Mouse (Mus musculus) heart, adult 9 months (tissue): ENCODE measurements at regions not wholly inside any gene's neighbourhood (a gene's known extent, or its start where the extent isn't known, plus 50 kb on each side); places are given as distances from the start of the nearest gene placed in this dataset.

Experiments
- DNase-seq, 2 experiments: peaks; one replicate each; pipeline ENCODE4 v3.0.0; 2022; ENCODE audit warnings: low spot score in 2 of 2

- DNase-seq = no peak
These were observed 832.8 kb downstream of the Ryr2 start for GRCm38 (mm10) chr13:11273896-11274295.

GRCm38 (mm10) chr13:11268673-11269340 lies 837.9 kb downstream of the Ryr2 start:
- peak; percentile 20 to 40 for DNase-seq

DNA sequence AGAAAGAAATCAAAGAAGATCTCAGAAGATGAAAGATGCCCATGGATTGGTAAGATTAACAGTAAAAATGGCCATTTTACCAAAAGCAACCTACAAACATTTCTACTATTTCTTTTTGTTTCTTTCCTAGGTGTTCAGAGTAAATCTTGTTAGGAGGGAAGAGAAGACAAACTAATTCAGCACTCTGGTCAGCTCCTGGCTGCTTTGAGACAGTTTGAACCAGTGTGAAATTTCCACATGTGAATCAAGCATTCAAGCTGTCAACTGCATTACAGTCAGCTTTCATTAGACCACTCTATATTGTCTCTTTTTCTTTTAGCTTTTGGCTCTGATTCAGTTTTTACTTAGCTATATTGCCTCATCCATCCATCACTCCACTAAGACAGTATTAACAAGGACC lies 859.2 kb downstream of the Ryr2 start:
- DNase-seq = no peak

GRCm38 (mm10) chr13:11216671-11217330 lies 856.2 kb upstream of the Chrm3 start:
- no peak for DNase-seq

GRCm38 (mm10) chr13:11210109-11210508 lies 849.5 kb upstream of the Chrm3 start:
- no peak for DNase-seq

- no peak for DNase-seq
These were observed 844.7 kb upstream of the Chrm3 start for GRCm38 (mm10) chr13:11205216-11205786.

DNA sequence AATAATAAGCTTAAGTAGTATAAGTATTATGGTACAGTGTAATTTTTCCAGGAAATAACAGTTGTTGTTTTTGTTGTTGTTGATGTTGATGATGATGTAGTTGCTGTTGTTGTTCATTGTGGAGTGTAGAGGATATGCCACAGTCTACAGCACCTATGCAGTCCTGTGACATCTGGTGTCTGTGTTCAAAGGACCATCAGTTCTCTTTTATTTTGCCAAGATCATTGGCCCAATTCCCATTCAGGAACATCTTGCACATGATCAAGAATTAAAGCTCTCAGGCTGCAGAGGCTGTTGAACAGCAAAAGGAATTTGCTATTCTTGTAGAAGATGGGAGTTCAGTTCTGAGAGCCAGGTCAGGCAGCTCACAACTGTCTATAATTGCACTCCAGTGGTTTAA lies 841.3 kb upstream of the Chrm3 start:
- no peak for DNase-seq

DNA sequence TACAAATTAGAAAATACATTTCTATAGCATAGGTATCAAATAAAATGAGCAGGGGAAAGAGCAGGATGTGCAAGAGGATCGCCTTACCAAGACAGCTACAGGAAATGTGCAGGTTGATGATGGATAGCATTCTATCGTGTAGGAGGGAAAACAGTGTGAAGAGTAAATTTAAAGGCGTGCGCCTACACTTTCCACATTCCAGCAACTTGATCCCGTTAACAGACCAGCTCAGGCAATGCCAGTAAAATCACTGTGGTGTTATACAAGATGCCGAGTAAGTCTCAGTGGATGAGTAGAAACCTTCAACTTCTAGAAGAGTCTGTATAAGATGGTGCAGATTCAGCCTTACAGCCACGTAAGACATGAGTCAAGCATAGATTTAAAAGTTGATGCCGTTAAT lies 831.8 kb upstream of the Chrm3 start:
- DNase-seq = no peak

- no peak for DNase-seq
These were observed 820.5 kb upstream of the Chrm3 start for GRCm38 (mm10) chr13:11181191-11181590.

- DNase-seq = no peak
These were observed 819.7 kb upstream of the Chrm3 start for GRCm38 (mm10) chr13:11180356-11180755.

DNA sequence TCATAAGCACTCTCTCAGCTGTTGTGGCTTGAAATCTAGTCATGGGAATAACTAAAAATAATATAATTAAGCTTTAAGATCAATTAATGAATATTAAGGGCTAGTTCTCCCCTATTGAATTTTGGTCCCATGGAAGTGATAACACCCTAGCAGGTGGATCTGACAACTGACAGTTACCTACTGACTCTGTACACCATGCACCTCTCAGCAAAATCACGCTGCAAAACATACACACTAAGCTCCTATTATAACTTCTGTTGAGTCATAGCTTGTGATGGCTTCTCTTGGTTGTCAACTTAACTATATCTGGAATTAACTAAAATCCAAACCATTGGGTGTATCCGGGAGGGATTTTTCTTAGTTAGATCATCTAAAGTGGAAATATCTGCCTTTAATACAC lies 817.9 kb upstream of the Chrm3 start:
- DNase-seq = no peak

DNA sequence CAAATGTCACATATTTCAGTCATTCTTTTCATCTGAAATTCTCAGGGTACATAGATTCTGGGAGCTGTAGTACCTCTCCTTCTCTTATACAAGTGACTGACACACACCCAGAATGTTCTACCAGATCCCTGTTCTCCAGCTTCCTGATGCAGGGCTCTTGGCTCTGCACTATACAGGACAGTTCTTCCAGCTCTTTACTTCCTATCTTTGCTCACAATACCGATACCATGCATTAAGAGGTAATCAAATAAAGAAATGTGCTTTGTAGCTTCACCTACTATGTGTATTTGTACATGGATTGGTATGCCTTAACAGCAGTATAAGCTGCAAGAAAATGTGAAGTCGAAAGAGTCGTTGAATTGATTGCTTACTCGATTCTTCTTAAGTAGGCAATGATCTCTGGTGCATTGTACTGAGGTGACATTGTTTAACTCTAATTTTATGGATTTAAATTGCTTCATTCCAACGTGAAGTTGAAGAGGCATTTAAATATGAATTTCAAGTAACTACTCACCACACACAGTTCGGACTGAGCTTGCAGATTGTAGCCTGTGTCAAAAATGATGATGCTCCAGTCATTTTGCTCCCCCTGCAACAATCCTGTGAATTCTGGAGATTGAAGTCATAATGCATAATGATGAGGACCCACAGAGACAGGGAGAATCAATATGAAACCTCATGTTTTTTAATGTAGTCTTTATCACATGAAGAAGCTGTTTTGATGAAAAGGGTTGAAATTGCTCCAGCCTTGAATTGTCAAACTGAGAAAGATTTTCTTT lies 817.2 kb upstream of the Chrm3 start:
- DNase-seq = no peak

DNA sequence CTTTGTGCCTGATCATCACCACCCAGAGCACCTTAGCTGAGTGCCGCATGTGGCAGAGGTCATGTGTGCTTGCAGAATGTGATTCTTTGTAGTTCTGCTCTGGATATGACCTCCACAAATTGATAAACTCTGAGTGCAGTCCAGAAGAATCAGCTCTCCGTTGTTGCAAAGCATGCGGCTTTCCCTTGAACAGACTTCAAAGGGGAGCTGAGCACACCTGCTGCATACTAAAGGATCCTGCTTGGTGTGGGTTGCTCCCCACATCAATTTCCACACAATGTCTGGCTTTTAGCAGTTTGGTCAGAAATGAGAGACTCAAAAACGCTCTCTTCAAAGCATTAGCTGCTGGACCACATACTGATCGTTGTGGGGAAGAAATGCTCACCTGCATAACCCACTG lies 806.5 kb upstream of the Chrm3 start:
- DNase-seq = no peak

DNA sequence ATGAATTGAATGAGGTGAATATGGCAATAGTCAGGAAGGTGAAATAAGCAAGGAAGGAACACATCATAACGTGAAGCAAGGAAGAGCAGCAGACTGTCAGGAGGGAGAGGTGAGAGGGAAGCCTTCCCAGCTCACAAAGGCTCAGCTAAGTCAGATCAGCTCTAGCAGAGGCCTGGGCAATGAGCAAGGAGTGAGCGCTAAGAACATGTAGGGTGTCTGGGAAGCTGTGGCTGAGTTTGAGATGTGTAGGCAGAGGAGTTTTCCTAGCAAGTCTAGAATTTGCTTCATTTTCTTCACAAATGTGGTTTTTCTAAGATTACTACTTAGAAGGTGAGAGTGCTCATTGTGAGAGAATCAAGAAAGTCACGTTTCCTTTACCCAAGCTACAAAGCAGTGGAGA lies 803.5 kb upstream of the Chrm3 start:
- DNase-seq = no peak

GRCm38 (mm10) chr13:11147268-11147667 lies 786.6 kb upstream of the Chrm3 start:
- DNase-seq = no peak

- DNase-seq = no peak
These were observed 747.0 kb upstream of the Chrm3 start for GRCm38 (mm10) chr13:11107693-11108092.

- DNase-seq = no peak
These were observed 745.8 kb upstream of the Chrm3 start for GRCm38 (mm10) chr13:11106426-11106825.

DNA sequence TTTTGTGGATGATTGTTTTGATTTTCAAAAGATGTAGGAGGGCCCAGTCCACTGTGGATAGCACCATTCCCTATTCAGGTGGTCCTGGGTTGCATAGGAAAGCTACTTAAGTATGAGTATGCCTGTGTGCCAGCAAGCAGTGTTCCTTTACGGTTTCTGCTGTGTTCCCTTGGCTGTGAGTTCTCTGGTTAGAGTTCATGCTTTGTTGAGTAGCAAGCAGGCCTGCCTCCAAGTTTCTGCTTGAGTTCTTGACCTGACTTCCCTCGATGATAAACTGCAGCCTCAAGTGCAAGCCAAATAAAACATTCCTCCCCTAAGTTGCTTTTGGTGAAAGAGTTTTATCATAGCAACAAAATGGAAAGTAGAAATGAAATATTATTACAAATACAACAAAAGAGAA lies 744.9 kb upstream of the Chrm3 start:
- DNase-seq = peak; percentile 40 to 59

GRCm38 (mm10) chr13:11099586-11099950 lies 738.9 kb upstream of the Chrm3 start:
- peak in 1 of 2 experiments; percentile 16 for DNase-seq

DNA sequence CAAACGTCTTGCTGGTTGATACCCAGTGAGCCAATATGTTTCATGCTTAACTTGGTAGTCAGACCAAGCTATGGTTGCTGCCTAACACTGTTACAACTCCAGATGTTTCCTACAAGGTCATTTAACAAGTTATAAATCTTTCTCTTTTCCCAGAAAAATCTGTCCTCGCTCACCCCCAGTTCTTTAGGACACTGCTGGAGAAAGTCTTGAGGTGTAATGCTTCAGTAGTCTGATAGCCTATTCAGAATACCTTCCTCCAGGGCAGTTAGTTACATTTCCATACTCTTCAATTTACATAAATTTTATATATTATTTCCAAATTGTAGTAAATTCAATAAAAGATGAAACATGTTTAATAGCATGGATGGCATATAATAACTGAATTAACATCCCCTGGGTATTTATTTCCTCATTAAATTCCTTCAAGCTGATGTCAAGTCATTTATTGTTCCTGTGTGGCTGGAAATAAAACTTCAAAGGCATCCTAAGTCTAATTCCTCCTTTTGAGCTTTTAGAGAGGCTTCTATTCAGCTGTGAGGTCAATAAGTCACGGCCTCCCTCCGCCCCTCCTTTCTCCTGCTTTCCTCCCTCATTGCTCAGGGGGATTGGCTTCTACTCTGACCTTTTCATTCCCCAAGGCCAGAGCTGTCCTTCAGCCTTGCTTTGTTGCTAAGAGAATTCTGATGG lies 738.4 kb upstream of the Chrm3 start:
- no peak for DNase-seq

DNA sequence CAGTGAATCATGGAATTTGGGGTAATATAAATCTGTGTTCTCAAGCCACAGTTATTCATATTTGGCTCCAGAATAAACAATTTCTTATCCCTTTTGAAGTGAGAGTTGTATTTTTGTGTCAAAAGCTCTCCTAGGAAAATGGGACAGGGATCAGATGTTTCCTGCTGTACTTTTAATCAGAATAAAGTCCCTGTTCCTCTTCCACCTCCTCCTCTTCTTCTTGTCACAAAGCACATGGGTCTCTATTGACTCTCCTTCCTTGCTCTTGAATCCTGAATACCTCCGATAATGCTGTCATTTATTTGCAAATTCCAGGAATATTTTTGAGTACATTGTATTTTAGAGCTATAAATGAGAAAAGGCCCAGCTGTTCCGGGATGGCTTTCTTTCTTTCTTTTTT lies 732.3 kb upstream of the Chrm3 start:
- no peak for DNase-seq
